Mouse (Mus musculus): Measurements from ENCODE around the gene Lrcol1.

- TF ChIP-seq CTCF (IDR thresholded peaks at IDR 0.05; ENCODE audit: low read depth, low read length) (no peak), POLR2A (IDR thresholded peaks at IDR 0.05; ENCODE audit: borderline replicate concordance, low read depth, low read length) (no peak)
Observed at GRCm38 (mm10) chr5:110338792-110339191, 5.7 kb upstream of the Lrcol1 start.

All from bone marrow macrophage, adult 2 months (primary cell).